Mouse (Mus musculus): ENCODE data around the gene Fam107b.

The Fam107b gene

DNA sequence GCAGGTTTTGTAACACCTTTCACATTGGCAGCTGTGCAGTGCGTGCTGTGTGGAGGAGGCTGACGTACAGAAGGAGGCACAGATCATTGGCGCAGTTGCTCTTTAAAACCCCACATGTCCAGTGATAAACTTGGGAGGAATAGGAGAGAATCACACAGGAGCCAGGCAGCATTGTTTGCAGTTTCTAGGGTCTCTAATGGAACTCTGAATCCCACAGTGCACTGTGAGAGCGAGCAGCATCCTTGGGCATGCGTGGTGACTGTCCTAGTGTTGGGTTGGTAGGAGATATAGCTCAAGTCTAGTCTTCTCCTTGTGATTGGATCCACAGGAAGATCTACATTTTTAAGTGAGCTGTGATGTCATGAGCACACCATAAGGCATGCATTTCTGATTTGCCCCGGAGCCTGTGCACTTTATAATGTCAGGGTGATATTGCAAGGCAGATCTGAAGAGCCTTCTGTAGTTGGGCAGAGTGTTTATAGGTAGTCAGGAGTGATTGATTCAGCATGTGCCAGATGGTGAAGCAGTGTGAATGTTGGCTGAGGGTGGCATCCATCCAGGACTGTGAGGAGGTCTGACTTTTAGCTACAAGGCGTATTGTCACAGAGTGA, 169.2 kb downstream of the Fam107b start:
- in situ Hi-C loops (cut with MboI) = no loop called here

DNA sequence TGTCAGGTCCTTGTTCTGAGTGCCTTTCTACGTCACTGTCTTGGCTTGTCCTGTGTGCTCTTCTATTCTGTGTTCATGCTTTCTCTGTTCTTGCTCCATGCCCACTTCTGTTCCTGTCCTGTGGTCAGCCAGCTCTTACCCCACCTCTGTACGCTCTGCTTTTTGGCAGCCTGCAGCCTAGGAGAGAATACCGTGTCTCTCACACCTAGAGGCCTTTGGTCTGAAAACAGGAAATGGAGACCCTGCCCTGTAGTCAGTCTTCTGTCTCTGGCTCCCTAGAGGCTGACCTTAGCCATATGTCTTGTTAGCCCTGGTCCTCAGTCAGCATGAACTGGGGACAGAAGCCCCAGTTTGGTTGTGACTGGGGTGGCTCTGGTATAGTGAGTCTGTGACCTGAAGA, 170.0 kb downstream of the Fam107b start:
- in situ Hi-C loops (cut with MboI) = no loop called here

DNA sequence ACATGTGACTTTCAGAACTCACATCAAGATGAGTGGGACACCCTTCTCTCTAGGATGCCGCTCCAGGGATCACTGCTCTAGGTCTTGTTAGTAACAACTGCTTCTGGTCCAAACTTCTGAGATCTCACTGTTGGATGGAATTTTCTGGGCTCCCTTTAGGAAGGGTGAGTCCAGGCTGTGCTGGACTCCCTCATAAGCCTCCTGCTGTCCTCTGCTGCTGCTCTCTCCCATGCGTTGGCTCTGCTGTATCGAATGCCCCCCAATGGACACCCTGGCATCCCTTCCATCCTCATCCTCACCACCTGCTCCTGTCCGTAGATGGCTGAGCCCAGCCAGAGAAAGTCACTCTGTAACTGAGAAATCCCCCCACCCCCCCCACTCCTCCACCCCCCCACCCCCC, 170.4 kb downstream of the Fam107b start:
- in situ Hi-C loops (cut with MboI) = no loop called here

DNA sequence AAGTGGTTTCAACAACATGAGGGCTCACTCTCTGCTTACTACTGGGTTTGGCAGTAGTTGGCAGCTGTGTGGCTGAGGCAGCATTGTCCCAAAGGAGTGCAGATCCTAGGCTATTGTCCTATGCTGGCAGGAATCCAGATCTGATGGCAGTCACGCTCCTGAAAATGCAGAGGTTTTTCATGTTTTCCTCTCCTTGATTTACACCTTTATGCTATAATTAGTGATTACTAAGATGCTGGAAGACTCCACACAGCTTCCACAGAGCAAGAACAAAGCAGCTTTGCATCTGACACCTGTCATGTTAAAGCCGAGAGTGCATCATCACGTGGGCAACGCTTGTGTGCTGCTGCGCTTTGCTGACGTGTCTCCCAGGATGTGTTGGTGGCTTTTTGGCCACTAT, 172.2 kb downstream of the Fam107b start:
- in situ Hi-C loops (cut with MboI) = no loop called here

DNA sequence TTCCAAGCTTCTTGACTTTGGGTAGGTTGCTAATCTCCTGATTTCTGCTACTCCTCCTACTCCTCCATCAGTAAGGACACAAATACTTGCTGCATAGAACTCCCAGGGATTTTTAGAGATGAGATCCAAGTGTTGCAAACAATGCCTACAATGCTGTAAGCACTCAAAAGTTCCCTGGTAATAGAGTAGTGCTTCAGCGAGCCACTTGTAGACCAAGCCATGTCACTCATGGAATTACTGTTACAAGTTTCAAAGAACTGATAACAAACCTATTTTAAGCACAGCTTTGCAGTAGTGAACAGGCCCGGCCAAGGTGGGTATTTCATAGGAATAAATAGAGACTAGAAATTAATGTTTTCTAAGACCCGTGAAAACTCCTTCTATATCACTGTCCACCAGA, 174.8 kb downstream of the Fam107b start:
- in situ Hi-C loops (cut with MboI) = no loop called here

DNA sequence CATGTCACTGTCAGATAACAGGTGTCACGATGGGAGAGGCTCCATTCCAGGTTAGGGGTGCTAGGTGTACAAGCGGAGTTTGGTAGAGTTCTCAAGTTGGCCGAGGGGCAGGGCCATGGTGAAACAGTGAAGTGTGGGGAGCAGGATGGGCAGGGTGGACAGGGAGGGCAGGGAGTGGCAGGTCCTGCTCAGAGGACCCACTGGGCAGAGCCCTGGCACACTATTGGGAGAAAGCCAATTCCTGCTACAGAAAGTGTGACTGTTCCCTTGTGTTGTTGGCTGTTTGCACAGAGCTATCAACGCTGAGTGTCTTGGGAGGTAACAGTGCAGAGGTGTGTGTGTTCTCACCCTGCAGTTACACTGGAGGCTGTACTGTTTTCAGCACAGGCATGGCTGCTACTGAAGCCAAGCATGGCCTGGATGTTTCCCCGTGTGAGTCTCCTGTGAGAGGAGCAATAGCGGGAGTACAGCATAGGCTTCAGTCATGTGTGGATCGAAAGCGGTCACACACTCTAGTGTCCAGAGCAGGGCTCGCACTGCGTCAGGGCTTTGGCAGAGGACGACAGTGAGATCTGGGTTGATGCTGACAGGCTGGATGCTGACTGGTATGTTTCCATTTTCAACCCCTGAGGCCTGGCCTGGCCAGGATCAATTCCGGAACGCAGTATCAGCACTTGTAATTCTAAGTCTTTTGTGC, 175.8 kb downstream of the Fam107b start:
- in situ Hi-C loops (cut with MboI) = no loop called here

DNA sequence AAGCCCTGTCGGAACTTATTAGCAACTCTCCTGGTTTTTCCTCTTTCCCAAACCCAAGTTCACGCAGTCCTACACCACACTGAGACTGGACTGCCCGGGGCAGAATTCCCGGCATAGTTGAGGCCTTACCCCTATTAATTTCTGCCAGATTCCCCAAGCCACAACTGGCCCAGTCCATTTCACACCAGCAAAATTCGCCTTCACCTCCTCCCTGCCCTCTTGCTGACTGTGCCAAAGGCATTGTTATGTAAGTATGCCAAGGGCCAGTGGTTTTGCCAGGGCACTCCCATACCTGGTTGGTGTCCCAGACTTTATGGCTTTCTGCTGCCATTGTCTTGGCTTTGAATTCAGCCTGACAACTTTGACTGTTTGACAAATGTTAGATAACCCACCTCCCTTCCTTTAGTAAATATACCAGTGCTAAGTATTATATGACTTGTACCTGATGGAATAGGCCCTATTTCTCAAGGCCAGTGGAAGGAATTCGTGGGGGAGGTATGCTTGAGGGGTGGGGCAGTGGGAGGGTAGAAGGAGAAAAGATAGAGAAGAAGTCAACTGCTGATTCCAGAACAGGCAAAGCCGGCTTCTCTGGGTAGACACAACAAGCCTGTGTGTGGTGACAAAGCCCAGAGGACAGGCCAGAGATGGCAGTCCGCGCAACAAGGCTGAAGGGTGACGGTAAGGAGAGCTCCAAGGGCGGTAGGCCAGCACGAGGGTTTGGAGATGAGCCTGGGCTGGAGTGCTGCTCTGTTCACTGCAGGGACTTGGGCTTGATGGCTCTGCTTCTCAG, 178.6 kb downstream of the Fam107b start:
- in situ Hi-C loops (cut with MboI) = no loop called here

DNA sequence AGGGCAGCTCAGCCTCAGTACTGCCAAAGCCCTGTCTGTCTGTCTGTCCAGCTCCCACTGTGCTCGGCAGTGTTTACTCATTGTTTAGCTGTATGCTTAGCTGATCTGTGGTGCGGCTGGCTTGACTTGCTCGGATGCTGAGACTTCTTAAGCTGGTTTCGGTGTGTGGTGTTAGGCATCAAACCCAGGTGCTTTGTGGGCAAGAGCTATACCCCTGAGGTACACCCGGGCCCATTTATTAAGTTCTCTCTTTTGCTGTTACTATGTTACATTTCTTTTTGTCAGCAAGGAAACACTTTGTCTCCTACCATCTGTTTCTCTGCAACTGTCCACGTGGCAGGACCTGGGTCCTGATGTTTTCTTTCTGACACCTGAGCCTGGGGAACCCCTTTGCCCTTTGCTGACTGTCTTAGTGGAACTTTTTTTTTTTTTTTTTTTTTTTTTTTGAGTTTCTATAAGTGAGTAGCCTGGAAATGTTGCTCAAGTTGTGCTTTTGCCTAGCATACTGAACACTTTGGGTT, 179.3 kb downstream of the Fam107b start:
- in situ Hi-C loops (cut with MboI) = no loop called here

DNA sequence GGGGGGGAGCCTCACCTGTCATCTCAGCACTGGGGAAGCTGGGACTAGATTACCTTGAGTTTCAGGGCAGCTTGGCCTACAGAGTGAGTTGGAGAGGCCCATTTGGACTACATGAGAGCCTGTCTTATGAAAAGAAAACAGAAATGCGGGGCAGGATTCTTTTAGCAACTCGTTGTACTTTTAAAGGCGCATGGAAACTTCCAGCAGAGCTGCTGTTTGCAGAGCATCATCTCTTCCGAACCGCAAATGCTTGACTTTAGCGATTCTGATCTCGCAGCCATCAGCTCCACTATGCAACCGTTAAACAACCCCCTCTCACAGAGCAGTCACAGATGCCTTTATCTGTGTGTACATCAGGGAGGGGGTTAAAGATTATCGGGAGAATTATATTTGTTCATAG, 179.8 kb downstream of the Fam107b start:
- in situ Hi-C loops (cut with MboI) = no loop called here

DNA sequence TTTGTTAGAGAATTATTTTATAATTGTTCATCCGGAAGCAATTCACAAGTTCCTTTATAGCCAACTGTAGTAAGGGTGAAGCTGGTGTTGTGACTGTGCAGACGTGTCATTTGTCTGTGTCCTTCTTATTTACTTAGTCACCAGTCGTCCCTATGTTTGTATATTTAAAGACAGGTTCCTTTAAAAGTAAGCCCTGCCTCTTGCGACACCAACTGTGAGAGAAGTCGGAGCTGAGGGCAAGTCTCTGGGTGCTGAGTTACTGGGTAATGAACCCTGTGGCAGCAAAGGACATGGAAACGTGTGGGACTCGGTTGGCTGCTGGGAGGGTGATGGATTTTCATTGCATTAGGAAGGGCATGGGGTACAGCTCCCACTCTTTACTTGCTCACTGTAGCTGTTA, 182.1 kb downstream of the Fam107b start:
- in situ Hi-C loops (cut with MboI) = no loop called here

DNA sequence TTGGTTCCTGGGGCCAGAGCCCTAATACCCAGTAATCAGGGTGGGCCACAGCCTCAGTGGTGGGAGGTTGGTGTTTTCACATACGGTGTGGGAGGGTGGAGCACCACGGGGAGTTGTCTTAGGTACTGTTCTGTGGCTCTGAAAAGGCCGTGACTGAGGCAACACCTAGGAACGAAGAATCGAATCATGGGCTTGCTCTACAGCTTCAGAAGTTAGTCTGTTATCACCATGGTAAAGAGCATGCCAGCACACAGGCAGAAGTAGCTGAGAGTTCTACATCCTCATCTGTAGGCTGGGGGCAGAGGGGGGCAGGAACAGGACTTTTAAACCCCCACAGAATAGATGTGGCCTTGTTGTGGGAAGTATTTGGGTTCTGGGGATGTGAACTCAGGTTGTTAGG, 182.6 kb downstream of the Fam107b start:
- in situ Hi-C loops (cut with MboI) = no loop called here

DNA sequence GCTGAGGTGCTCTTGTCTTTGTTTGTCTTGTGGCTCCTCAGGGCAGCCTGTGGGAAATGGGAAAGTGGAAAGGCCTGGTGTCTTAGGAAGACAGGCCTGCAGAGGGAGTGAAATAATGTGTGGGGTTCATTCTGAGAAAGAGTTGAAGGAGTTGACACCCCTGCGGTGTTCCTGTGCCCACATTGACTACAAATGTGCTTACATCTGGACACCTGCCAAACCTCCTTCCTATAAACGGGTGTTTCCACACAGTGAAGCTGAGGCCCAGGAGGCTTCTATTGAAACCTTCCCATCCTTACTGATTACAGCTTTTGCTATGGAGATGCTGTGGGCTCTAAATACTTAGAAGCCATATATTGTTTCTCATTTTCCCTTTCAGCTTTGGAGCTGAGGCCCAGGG, 183.5 kb downstream of the Fam107b start:
- in situ Hi-C loops (cut with MboI) = no loop called here

DNA sequence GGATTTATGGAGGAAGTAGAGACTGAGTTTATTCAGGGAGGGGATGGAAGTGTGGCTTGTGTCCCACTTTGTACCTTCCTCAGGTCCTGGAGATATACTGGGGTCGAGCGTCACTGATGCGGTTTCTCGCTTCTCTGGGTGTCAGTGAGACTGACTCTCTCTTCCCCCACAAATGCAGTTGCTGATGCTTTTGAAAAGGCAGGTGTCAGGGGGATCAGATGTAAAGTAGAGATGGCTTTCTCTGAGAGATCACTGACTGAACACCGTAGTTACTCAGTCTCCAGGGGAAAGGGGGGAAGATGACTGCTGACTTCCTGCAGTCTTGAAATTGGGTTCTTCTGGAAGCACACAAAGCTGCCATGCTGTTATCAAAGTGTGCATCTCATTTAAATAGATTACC, 185.6 kb downstream of the Fam107b start:
- in situ Hi-C loops (cut with MboI) = no loop called here

DNA sequence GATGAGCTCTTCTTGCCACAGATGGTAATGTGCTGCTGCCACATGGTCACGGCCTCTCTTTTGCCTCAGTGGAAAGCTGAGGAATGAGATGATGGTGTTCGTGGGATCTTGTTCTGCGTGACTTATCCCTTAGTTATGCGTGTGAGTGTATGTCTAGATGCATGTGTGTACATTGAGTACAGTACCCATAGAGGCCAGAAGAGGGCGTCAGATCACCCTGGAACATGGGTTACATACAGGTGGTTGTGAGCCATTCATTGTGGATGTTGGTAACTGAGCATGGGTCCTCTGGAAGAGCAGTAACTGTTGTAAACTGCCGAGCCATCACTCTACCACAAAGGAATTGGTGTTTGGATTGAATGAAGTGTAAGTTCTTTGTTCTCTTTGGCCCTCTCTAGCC, 188.1 kb downstream of the Fam107b start:
- in situ Hi-C loops (cut with MboI) = no loop called here

DNA sequence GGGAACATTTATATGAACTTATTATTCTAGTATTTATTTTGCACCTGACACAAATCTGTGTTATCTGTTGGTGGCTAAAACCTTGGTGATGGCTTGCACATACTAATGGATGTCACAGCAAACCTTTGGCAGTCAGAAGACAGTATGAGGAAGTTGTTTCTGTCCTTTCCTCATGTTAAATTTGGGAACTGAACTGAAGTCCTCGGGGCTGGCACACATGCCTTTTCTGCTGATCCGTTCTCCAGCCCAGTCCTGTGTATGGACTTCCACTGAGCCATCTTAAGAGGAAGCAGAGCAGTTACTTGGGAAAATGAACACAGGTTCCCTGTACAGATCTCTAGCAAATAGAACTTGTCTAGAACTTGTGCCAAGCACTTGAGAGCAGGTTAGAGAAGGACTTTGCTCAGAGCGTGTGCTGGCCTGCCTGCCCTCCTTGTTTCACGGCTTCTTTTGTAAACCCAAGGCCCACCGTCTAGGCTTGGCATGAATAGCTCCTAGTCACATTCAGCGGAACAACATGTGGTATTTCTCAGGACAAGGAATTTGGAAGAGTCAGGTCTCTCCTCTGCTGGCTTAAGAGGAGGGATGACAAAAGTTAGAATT, 190.0 kb downstream of the Fam107b start:
- in situ Hi-C loops (cut with MboI) = no loop called here

DNA sequence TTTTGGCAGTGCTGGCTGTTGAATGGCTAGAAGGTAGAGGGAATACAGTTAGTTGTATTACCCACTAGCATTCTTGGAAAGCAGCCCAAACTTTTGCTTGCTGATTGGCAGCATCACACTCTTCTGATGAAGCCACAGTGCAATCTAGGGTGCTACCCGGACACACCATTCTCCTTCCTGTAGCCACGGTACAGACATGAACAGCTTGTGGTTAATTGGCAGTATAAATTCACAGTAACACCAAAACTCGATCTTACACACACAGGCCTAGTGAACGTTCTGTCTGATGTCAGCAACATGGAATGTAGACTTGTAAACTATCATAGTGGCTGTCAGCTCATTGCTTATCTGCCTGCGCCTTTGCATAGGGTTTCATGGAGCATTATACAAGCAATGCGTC, 193.8 kb downstream of the Fam107b start:
- in situ Hi-C loops (cut with MboI) = no loop called here

DNA sequence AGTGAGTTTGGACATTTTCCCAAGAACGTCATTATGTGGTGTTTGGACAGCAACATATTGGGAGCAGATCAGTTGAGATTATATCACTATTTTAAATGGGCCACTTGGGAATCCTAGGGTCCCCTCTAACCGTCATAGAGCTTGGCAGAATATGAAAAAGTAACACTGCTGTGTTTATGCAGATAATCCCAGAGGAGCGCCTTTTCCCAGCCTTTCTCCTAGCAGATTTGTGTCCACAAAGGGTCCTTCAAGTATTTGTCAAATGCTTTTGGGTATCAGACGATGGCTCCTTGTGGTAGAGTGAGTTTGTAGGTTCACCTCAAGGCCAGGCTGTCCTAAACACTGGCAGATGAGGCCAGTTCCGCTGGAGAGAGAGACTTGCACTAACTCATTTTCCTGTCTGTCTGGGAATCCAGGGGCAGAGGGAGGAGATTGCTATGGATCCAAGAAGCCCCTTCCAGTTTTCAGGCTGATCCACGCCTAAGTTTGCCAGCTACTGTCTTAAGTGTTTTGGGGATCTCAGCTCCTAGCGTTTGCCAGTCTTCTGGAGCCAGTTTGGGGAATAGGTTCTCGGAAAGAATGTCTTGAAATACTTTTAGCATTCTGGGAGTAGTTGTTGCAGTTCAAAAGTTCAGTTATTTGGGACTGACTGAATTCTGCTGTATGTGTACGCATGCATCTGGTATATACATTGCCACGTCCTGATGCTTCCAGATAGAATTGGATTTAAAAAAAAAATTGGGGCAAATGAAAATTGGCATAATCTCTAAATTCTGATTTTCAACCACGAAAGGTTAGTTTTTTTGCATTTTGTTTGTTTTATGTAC, 195.9 kb downstream of the Fam107b start:
- in situ Hi-C loops (cut with MboI) = no loop called here

DNA sequence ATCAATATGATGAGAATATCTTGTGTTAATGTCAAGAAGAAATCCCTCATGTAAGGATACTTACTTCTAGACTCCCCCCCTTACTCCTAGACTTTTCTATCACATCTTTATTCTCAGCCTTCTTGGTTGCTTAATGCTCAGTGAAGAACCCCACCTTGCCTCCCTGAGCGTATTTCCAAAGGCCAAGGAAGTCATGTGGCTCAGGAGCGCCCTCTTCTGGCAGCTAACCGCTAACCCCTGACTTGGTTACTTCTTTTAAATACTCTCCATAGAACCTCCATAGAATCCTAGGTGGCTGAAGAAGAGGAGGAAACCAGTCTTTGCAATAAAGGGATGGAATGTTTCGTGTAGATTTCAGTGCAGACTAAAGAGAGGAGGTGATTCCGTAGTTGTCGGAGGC, 199.0 kb downstream of the Fam107b start:
- in situ Hi-C loops (cut with MboI) = no loop called here

DNA sequence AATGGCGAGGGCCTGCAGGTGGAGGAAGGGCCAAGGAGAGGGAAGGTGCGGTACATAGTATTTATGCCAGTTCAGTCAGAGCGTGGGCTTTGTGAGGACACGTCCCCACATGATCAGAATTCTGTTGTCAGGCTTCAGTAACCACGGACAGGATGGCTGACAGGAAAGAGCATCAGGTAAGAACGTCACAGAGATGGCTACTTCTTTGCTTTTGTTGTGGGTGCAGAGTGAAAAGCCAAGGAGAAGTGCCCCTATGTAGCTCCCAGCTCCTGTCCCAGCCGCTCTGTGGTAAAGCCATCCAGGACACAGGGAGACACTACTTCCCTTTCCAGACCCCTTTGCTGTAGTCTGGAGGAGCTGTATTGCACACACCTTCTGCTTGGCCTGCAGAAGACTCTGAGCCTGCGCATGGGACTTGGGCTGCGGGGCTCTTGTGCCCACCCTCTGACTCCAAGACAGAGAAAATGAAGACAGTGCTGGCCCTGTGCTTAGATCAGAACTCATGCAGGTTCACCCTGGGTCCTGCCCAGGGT, 199.6 kb downstream of the Fam107b start:
- in situ Hi-C loops (cut with MboI) = no loop called here

DNA sequence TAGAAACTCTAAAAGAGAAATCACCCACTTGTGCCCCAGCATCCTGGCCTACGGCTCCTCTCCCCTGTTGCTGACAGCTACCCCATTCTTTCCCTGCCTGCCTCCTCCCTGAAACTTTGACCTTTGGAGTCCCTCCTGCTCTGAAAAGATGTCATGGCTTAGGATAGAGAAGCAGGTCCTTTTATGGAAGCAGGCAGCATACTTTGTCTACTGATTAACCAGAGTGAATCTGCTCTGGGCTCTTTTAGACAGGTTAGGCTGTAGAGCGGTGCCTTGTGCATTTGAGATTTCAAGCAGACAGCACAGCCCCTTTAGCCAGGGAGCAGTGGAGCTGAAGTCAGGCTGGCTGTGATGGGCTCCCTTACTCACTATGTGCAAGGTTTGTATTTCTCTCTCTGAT, 200.1 kb downstream of the Fam107b start:
- in situ Hi-C loops (cut with MboI) = no loop called here

DNA sequence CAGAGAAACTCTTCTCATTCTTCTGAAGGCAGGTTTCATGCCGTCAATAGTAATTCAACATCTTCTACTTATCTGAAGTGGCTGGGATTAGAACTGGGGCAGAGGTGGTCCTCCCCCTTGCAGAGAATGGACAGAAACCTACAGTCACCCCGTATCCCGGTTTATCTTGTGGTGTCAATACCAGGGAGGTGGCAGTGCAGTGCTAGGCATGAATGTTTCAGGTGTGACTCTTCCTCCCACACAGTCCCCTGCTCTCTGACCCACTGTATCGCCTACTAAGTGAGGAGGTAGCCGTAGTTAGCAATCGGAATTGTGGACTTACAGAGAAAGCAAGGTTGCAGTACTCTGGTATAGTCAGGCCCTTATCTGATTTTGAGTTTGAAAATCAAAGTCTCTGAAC, 201.2 kb downstream of the Fam107b start:
- in situ Hi-C loops (cut with MboI) = no loop called here
